Mouse (Mus musculus) C2C12 (cell line): Measurements from ENCODE around the gene Zfyve9.

ENCODE experiments used
- CEBPB ChIP-seq: IDR thresholded peaks from one replicate; pipeline ENCODE4 v1.6.1; 2011; ENCODE audit warnings: low read depth, mild to moderate bottlenecking, control low read depth, moderate library complexity
- CTCF ChIP-seq: IDR thresholded peaks from one replicate; pipeline ENCODE4 v1.5.1; 2011; ENCODE audit not compliant: control insufficient read depth, insufficient read depth, insufficient read length
- FOSL1 ChIP-seq: IDR thresholded peaks from one replicate; pipeline ENCODE4 v1.8.0; 2011; ENCODE audit warnings: mild to moderate bottlenecking, low read length; ENCODE audit not compliant: poor library complexity, insufficient read depth, severe bottlenecking
- MAX ChIP-seq: IDR thresholded peaks from one replicate; pipeline ENCODE4 v1.6.1; 2011; ENCODE audit warnings: mild to moderate bottlenecking, control low read depth
- MYOD1 ChIP-seq: IDR thresholded peaks from one replicate; pipeline ENCODE4 v1.6.1; 2011; ENCODE audit warnings: low read depth; ENCODE audit not compliant: control insufficient read depth, insufficient read length
- MYOG ChIP-seq: IDR thresholded peaks from one replicate; pipeline ENCODE4 v1.6.1; 2011; ENCODE audit not compliant: control insufficient read depth, insufficient read length; ENCODE audit errors: extremely low read depth
- USF1 ChIP-seq: IDR thresholded peaks from one replicate; pipeline ENCODE4 v1.6.1; 2011; ENCODE audit warnings: low read depth, mild to moderate bottlenecking, control low read depth, moderate library complexity

GRCm38 (mm10) chr4:108811142-108811541, 30.5 kb upstream of the Zfyve9 start:
- TF ChIP-seq CTCF, result no peak
- TF ChIP-seq USF1, result no peak
- TF ChIP-seq FOSL1, result no peak
- TF ChIP-seq MYOG, result no peak
- TF ChIP-seq CEBPB, result no peak
- no peak for TF ChIP-seq MAX
- TF ChIP-seq MYOD1, result no peak
